Mouse (Mus musculus) CD4-positive naive resting alpha-beta T cell, adult 76 days (primary cell): ENCODE measurements around the gene Yipf2. TPM values are rescaled to one million over a fixed set of nuclear protein-coding genes. Genes with fewer than 3 reads are reported as not detected.

Experiments used
- total RNA-seq: library from RNA; stranded (reverse); gene quantifications from one replicate; pipeline ENCODE4 v1.2.4, GENCODE M21; 2023

The Yipf2 gene
- 8.4 TPM for total RNA-seq

DNA sequence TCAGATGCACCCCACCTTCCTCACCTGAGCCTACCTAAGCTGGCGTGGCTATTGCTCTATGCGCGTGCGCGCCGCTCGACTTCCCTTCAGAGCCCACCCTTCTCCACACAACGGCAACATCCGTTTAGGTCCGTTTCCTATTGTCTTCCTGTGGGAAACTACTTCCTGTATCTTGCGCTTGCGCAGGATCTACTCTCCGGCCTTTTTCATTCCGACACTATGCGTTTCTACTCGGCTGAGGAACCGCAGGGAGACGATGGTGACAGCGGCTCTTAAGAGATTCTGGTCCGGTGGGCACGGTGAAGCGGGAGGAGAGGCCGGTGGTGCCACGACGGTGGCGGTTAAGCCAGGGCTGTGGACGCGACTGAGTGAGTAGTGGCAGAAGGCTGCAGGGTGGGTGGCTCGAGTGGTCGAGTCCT lies at the start of gene Yipf2, which contains the start of gene Timm29:
Gene Yipf2 (minus strand): TSS at position 126 of the 419 bp plus-strand sequence.
Gene Timm29 (plus strand): TSS at position 20 of the 419 bp plus-strand sequence.

DNA sequence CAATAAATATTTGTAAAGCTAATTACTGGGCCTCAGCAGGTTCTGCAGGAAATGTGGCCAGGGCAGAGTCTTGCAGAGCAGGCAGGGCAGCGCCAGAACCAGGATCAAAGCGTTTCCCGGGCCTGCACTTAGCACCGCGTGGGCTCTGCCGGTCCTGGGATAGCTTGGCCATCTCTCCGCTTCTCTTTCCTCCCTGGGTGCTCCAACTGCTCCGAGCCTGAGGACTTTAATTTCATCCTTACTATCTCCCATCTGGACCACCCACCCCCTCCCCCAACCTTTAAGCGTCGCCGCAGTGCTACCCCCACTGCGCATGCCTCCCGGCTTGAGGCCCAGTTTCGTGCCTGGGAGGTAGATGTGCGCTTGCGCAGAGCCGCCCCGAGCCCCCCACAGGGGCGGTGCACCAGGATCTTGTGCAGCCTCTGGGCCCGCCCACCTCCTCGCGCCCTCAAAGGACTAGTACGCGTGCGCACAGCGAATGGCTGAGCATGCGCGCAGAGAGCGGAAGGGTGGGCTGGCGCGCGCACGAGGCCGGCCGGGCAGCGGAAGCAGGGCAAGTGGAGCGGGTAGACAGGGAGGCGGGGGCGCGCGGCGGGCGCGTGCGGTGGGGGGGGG lies 23.1 kb upstream of the Yipf2 start, which contains the start of gene Smarca4:
Gene Smarca4 (plus strand): TSS at position 553 of the 615 bp plus-strand sequence.

DNA sequence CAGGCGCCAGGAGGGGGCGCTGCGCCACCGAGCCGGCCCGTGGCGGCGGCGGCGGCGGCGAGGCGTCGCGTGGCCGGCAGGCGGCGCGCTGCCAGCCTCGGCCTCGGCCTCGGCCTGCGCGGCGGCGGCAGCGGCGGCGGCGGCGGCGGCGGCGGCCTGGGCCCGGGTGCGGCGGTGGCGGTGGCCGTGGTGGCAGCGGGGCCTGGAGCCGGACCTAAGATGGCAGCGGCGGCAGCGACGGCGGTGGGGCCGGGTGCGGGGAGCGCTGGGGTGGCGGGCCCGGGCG lies 45.9 kb downstream of the Yipf2 start, which contains the start of gene Carm1:
Gene Carm1 (plus strand): TSS at position 106 of the 286 bp plus-strand sequence.

Other genes starting within 250 kb of the Yipf2 start
- gene Ilf3, start 225.0 kb downstream of the Yipf2 start, total RNA-seq = 138 TPM
- 65.5 TPM for gene Qtrt1, start 181.0 kb downstream of the Yipf2 start, total RNA-seq
- 360 TPM for gene Dnm2, start 167.9 kb downstream of the Yipf2 start, total RNA-seq
- 0.64 TPM for gene Tmed1, start 82.6 kb downstream of the Yipf2 start, total RNA-seq
- gene AB124611, start 66.7 kb downstream of the Yipf2 start, total RNA-seq = 62.5 TPM
- gene Carm1, start 45.9 kb downstream of the Yipf2 start, total RNA-seq = 66.6 TPM
- gene Timm29, start 106 bp downstream of the Yipf2 start, total RNA-seq = 29.4 TPM
- 84.4 TPM for gene Smarca4, start 23.3 kb upstream of the Yipf2 start, total RNA-seq
- 45.3 TPM for gene Ldlr, start 130.7 kb upstream of the Yipf2 start, total RNA-seq
- 1.6 TPM for gene Spc24, start 167.5 kb upstream of the Yipf2 start, total RNA-seq
- not detected for gene Kank2, start 205.9 kb upstream of the Yipf2 start, total RNA-seq
- not detected for gene Angptl8, start 242.7 kb upstream of the Yipf2 start, total RNA-seq